Mouse (Mus musculus) adrenal gland, adult 8-10 months (tissue): ENCODE results near the gene Tmem229b. TPM values are rescaled to one million over a fixed set of nuclear protein-coding genes. Genes with fewer than 3 reads are reported as not detected.
"Not testable (repeated sequence)": the region's sequence is repeated elsewhere in the genome, so short reads cannot be mapped to it uniquely, and the experiment has no call there.

ENCODE experiments used
- DNase-seq: peaks from one replicate; pipeline ENCODE4 v3.0.0; 2022
- total RNA-seq, 4 experiments: library from RNA; stranded (reverse); gene quantifications; 2 replicates each; pipeline ENCODE4 v1.2.4; 2022

Gene Tmem229b
- 10 to 100 TPM in 2 of 4 experiments, 1 to 10 TPM in 2; 6.8 to 19.5 (median 11.7) TPM for total RNA-seq

DNA sequence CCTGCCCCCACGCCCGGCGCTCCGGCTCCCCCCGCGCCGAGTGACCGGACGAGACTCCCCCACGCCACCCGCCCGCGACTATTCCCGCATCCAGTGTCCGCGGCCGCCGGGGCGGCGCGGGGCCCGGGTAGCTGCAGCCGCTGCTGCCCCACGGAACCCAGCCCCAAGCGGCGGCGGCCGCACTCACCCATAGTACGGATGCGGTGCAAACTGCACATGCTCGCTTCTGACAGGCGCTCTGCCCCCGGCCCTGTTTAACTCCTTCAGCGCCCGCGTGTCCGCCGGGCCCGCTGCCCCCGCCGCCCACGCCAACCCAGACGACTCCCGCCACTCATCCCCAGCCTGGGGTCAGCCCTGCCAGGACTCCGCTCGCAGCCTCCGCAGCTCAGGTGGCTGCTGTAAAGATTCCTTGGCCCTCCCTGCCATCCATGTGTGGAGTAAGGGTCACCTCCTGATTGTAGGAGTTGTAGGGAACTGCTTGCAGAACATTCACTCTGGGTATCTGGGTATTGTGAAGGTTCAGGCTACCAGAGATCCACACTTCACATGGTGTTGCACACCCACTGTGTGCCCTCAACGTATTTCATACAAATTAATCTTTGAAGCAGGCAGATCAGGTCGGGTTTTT is at the start of gene Tmem229b:
Tmem229b (minus strand) TSS at position 502 of the 628 bp plus-strand sequence.
- DNase-seq = peak; percentile 24

DNA sequence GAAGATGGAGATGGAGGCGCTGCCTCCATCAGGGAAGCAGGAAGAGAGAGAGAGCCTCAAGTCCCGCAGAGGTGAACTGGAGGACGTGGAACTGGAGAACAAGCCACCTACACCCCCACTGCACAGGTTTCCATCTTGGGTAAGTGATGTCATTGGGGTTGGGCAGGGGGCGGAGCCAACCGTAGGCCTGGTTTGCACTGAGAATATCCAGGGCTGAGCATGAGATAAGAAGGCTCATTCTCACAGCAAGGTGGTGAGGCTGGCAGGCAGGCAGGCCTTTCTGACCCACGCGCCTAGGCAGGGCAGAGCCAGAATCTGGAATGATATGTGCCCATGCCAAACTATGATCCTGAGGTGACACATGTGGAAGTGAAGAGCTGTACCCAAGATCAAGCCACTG is 47.8 kb upstream of the Tmem229b start:
- DNase-seq = no peak

- DNase-seq = no peak
Observed at GRCm38 (mm10) chr12:79052073-79052472, 44.6 kb upstream of the Tmem229b start.

- DNase-seq = no peak
Observed at GRCm38 (mm10) chr12:79050545-79051212, 43.3 kb upstream of the Tmem229b start.

GRCm38 (mm10) chr12:79049807-79050206 is 42.4 kb upstream of the Tmem229b start:
- no peak for DNase-seq

- no peak for DNase-seq
Observed at GRCm38 (mm10) chr12:79048898-79049297, 41.5 kb upstream of the Tmem229b start.

DNA sequence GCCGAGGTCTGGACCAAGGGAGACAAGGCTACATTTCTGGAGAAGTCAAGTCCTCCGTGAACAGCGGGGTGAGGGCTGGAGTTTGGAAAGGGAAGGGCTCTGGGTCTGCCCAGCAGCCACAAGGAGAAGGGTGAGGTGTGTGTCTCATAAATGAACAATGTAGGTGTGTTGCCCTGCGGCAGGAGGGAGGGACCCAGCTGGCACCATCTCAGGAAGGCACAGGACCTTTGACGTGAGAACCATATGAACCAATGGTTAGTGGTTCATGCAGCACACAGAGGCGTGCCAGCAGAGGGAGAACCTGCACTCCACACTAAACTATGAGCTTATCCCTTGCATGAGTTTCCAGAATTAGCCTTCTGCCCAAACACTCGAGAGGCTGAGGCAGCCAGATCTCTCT is 39.8 kb upstream of the Tmem229b start:
- no peak for DNase-seq

GRCm38 (mm10) chr12:79046171-79046570 is 38.7 kb upstream of the Tmem229b start:
- no peak for DNase-seq

DNA sequence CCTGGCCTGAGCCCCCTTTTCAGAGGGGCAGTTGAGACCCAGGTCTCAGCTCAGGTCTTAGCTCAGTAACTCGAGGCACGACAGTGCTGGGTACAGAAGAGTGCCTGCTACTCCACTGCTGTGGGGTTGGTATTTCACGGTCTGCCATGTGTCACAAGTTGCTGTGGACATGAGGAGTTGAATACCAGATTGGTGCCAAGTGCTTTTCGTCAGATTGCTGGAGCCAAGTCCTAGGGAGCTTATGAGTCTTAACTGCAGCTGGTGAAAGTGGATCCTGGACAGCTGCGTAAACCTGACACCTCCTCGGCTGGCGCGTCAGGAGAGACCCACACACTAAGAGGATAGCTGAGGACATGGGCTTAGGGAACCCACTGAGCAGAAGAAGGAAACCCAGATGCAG is 37.2 kb upstream of the Tmem229b start:
- no peak for DNase-seq

GRCm38 (mm10) chr12:79041436-79041835 is 34.0 kb upstream of the Tmem229b start:
- DNase-seq = no peak

DNA sequence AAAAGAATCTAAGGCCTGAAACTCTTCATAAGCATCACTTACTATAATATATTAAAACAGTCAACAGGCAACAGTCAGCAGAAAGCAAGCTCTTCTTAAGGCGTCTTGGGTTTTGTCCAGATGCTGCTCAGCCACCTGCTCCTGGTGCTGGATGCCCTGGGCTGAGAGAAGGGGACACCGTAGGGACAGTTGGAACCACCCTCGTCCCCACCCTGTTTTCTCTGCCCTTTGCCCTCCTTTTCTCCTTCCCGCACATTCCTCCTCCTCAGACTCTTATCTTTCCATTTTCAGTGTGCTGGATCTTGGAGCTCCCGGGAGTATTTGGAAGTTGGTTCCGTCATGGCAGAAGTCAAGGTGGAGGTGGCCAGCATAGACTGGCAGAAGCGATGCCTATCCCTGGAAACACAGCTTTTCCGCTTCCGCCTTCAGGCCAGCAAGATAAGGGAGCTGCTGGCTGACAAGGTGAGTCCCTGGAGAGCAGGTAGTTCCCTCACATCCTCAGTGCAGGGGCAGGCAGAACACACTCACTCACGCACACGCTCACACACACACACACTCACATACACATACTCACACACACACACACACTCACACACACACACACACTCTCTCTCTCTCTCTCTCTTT is 32.9 kb upstream of the Tmem229b start:
- DNase-seq = no peak

- DNase-seq = no peak
Observed at GRCm38 (mm10) chr12:79039708-79040107, 32.3 kb upstream of the Tmem229b start.

- DNase-seq = no peak
Observed at GRCm38 (mm10) chr12:79035349-79035748, 27.9 kb upstream of the Tmem229b start.

DNA sequence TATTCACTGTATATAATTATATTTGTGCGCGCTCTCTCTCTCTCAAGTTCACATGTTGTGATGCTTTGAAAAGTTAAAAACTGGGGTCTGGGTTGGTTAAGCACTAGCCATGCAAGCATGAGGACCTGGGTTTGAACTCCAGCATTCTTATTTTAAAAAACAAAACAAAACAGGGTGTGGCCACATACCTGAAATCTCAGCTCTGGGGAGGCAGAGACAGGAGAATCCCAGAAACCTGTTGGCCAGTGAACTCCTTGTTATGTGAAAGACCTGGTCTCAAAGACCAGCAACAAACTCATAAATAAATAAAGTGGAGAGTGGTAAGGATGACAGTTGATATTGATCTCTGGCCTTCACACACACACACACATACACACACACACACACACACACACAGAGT is 26.9 kb upstream of the Tmem229b start:
- no peak for DNase-seq

DNA sequence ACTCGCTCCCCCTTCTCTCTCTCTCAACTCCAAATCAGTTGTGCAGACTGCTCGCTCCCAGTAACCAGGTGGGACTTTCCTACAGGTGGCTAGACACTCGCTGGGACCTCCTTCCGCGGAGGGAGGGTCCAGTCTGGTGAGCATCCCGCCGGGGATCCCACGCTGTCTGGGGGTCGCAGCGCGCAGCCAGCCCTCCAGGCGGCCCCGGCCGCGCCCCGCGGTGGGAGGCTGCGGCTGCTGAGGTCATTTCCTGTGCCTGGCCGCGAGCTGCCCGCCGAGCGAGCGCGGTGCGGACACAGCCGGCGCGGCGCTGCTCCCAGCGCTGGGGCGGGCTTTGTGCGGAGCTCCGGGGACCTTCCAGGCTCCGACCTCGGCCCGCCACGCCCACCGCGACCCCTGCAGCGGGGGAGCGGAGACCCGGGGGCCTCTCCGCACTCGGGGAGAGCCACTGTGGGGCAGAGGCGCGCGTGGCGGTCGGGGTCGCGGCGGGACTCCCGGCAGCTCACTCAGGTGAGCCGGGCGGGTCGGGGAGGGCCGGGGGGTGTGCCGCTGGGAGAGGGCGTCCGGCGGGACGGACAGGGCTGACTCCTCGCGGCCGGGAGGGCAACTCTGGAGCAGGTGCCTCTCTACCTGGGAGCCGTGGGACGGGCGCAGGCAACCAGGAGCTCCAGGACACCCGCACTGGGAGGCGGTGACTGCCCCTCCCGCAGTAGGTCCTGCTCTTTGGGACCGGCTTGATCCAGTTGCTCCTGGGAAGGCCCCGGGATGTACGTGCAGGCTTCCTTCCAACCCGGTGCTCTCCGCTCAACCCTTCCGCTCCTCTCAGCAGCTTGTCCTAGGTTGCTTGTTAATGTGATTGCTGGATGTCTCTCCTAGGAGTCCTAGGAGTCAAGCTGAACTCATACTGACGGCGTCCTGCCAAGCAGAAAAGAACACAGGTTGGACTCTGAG is 21.8 kb upstream of the Tmem229b start, which contains the start of gene Plekhh1:
Plekhh1 (plus strand) TSS at position 253 of the 951 bp plus-strand sequence.
- peak; percentile 31 for DNase-seq

DNA sequence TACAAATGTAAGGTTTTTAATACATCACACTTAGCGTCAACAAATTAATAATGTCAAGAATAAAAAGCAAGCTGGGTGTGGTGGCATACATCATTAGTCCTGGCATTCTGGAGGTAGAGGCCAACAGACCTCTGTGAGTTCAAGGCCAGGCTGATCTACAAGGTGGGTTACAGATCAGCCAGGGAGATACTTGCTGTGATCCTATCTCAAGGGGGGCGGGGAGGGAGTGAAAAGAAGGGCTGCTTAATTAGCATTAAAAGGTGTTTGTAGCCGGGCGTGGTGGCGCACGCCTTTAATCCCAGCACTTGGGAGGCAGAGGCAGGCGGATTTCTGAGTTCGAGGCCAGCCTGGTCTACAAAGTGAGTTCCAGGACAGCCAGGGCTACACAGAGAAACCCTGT is 20.1 kb upstream of the Tmem229b start:
- DNase-seq = not testable (repeated sequence)

DNA sequence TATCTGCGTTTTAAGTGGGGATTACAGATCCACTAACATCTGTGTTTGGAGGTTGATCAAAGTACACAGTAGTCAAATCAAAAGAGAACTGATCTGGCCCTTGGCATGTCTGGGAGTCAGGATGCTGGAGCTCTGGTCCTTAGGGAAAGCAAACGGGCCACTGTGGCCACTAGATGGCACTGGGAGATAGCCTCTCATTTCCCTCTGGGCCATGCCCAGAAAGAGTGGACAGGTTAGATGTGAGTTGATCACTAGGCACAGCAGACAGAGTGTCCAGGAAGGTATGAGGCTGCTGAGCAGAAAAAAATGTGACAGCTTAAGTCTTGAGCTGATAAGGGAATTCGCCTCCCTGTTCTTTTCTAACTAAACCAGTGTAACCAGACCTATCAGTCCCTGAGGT is 15.5 kb upstream of the Tmem229b start:
- peak; percentile 52 for DNase-seq

DNA sequence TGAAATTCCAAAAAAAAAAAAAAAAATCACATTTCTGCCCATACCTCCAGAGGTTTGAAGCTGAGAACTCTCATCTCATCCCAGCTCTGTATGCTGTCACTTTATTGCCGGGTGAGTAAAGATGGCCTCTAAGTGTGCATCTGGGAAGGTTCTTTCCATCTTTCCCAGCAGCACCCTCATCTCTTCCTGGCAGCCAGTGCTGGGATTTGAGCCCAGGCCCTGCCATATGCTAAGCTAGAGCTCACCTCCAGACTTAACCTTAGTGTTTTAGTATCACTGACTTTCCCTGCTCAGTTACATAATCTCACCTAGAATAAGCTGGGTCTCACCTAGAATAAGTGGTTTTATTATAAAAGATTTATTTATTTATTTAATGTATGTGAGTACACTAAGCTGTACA is 14.5 kb upstream of the Tmem229b start:
- no peak for DNase-seq

GRCm38 (mm10) chr12:79017994-79018399 is 10.6 kb upstream of the Tmem229b start:
- DNase-seq = no peak

DNA sequence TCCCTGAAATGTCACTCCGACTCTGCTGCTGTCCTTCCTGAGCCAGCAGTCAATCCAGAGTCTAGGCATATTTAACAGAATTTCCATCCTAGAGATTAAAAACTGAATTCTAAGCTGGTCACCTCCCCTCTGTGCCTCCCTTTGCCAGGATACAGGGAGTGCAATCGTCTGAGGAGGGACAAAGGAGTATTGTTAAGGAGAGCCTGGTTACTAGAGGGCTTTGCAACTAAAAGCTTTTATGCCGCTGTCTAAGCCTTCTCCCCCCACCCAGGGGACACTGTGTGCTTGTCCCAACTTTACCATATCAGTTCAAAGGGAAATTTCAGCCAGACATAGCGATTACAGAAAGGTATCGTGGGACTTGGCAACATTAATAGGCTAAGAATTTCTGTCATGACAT is 8.7 kb upstream of the Tmem229b start:
- no peak for DNase-seq

DNA sequence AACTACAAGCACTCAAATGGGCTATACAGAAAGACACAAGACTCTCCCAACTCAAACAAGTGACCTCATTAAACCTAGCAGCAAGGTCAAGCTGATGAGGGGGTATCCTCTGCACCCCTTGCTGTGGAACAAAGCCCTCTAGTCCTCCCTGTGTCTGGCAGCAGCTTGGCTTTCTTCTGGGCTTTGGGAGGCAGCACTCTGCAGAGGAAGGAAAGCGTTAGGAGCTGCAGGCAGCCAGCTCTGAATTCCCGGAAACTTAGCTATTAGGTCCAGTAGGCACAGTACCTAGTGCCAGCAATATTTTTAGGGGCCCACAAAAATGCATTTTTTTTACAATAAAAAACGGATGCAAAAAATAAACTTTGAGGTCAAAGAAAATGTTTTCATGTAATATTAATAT is 3.1 kb upstream of the Tmem229b start:
- DNase-seq = no peak

- peak; percentile 17 for DNase-seq
Observed at GRCm38 (mm10) chr12:79006478-79007125, 825 bp downstream of the Tmem229b start.
